Mouse (Mus musculus) stomach, embryonic 14.5 days (tissue): ENCODE measurements around the gene Sirpa. TPM values are rescaled to one million over a fixed set of nuclear protein-coding genes. Genes with fewer than 3 reads are reported as not detected.

Experiments used
- ATAC-seq: fragments of 200-750 bp; cut with Nextera tagmentation; 2 replicates; pipeline ENCODE4 v1.8.0; 2017; ENCODE audit warnings: low read depth, moderate TSS enrichment; ENCODE audit not compliant: insufficient number of reproducible peaks, insufficient read depth, low FRiP score
- H3K27ac ChIP-seq: fragments of 300-500 bp; sonication (generic); 2 replicates; pipeline ENCODE4 v1.5.1; 2014; ENCODE audit warnings: mild to moderate bottlenecking, low read length, moderate library complexity, mixed read lengths
- H3K27me3 ChIP-seq: fragments of 300-500 bp; sonication (generic); 2 replicates; pipeline ENCODE4 v1.6.1; 2014; ENCODE audit warnings: low read length, control low read depth, mixed read lengths; ENCODE audit not compliant: control insufficient read depth, insufficient read depth
- H3K36me3 ChIP-seq: fragments of 300-500 bp; sonication (generic); 2 replicates; pipeline ENCODE4 v1.6.1; 2014; ENCODE audit warnings: mild to moderate bottlenecking, control low read depth, low read length, moderate library complexity, mixed read lengths; ENCODE audit not compliant: control insufficient read depth, insufficient read depth
- H3K4me1 ChIP-seq: fragments of 300-500 bp; sonication (generic); 2 replicates; pipeline ENCODE4 v1.6.1; 2014; ENCODE audit warnings: low read length, control low read depth, mixed read lengths; ENCODE audit not compliant: control insufficient read depth, insufficient read depth
- H3K4me2 ChIP-seq: fragments of 300-500 bp; sonication (generic); replicated peaks from 2 replicates; pipeline ENCODE4 v1.6.1; 2014; ENCODE audit warnings: low read depth, low read length, control low read depth
- H3K4me3 ChIP-seq: fragments of 300-500 bp; sonication (generic); 2 replicates; pipeline ENCODE4 v1.5.1; 2014; ENCODE audit warnings: low read depth, low read length, control low read depth
- H3K9ac ChIP-seq: fragments of 300-500 bp; sonication (generic); replicated peaks from 2 replicates; pipeline ENCODE4 v1.6.1; 2014; ENCODE audit warnings: low read depth, mild to moderate bottlenecking, control low read depth, low read length, moderate library complexity, mixed read lengths
- H3K9me3 ChIP-seq: fragments of 300-500 bp; sonication (generic); 2 replicates; pipeline ENCODE4 v1.6.1; 2016; ENCODE audit warnings: low read depth, low read length, control low read depth; ENCODE audit not compliant: control insufficient read depth
- WGBS: fragments of 180-500 bp; shearing (Covaris S2); extraction: QIAGEN DNeasy Blood & Tissue Kit; methylation state at CpG from one replicate; pipeline ENCODE4 v1.1.7; 2014; 5-methylcytosine and 5-hydroxymethylcytosine counted together
- polyA plus RNA-seq: library from polyadenylated mRNA; unstranded; fragments of >200 nt; fragmentation: Nextera tagmentation; extraction: Ambion mirVana; gene quantifications from 2 replicates; pipeline ENCODE4 v1.2.1, GENCODE M21; 2014

The Sirpa gene
- polyA plus RNA-seq, 1 experiment from 2014 or later, result 27.4 TPM

- WGBS, result 82% methylated on average over 5 of the region's 5 CpGs
- H3K9ac ChIP-seq, result no peak overlapping the region
- no peak for ATAC-seq
- H3K36me3 ChIP-seq, result no peaks in the 10 kb centered on the region
- no peaks in the 10 kb centered on the region for H3K27me3 ChIP-seq
- H3K27ac ChIP-seq, result no peak overlapping the region
- H3K4me2 ChIP-seq, result no peak overlapping the region
- H3K9me3 ChIP-seq, result no peaks in the 10 kb centered on the region
- no peaks in the 10 kb centered on the region for H3K4me1 ChIP-seq
- H3K4me3 ChIP-seq, result no peak overlapping the region
Observed at GRCm38 (mm10) chr2:129679066-129679465, 86.4 kb downstream of the Sirpa start.

GRCm38 (mm10) chr2:129680236-129680635 is 87.6 kb downstream of the Sirpa start:
- no peak for ATAC-seq
- Histone ChIP-seq H3K9ac (no peak overlapping the region), H3K9me3 (no peaks in the 10 kb centered on the region), H3K4me3 (no peak overlapping the region), H3K27ac (no peak overlapping the region), H3K4me2 (no peak overlapping the region), H3K4me1 (no peaks in the 10 kb centered on the region), H3K27me3 (no peaks in the 10 kb centered on the region), H3K36me3 (no peaks in the 10 kb centered on the region)
- WGBS, result 87% methylated on average over 3 of the region's 3 CpGs

Other genes with a start within 250 kb of the Sirpa start
- gene Il1b, start 221.7 kb upstream of the Sirpa start, polyA plus RNA-seq, result 0.28 and 0.30 TPM in 2 replicates
- not detected in 2 replicates for gene F830045P16Rik, start 56.2 kb upstream of the Sirpa start, polyA plus RNA-seq
- gene Pdyn, start 107.0 kb downstream of the Sirpa start, polyA plus RNA-seq, result 0.28 TPM in 1 of 2 replicates, not detected in the other
- 12.8 and 13.4 TPM in 2 replicates for gene Stk35, start 207.7 kb downstream of the Sirpa start, polyA plus RNA-seq